Mouse (Mus musculus) megakaryocyte, embryonic 14.5 days (primary cell): Measurements from ENCODE around the gene Lrrn4. TPM values are rescaled to one million over a fixed set of nuclear protein-coding genes. Genes with fewer than 3 reads are reported as not detected.

Experiments used
- H3K27me3 ChIP-seq: replicated peaks from 2 replicates; pipeline ENCODE3; 2012; ENCODE audit warnings: inconsistent platforms
- H3K36me3 ChIP-seq: replicated peaks from 2 replicates; pipeline ENCODE3; 2012; ENCODE audit warnings: low read length, inconsistent platforms, mixed read lengths
- H3K4me1 ChIP-seq: 2 replicates; pipeline ENCODE4 v1.6.1; 2012; ENCODE audit warnings: inconsistent platforms
- H3K4me3 ChIP-seq: replicated peaks from 2 replicates; pipeline ENCODE3; 2012; ENCODE audit warnings: moderate library complexity, mild to moderate bottlenecking, inconsistent platforms
- H3K9me3 ChIP-seq: 2 replicates; pipeline ENCODE4 v1.6.1; 2012; ENCODE audit warnings: inconsistent platforms
- FLI1 ChIP-seq: IDR thresholded peaks from 2 replicates; pipeline ENCODE4 v1.6.1; 2012; ENCODE audit warnings: low read length, inconsistent platforms, mixed read lengths
- GATA1 ChIP-seq: IDR thresholded peaks from 3 replicates; pipeline ENCODE4 v1.6.1; 2012; ENCODE audit warnings: mixed read lengths, low read length, inconsistent platforms, borderline replicate concordance
- polyA plus RNA-seq: library from polyadenylated mRNA; stranded (reverse); fragments of >175 nt; gene quantifications from 2 replicates; pipeline ENCODE4 v1.2.3, GENCODE M21; 2012; ENCODE audit warnings: low replicate concordance; ENCODE audit not compliant: insufficient read depth

The Lrrn4 gene
- polyA plus RNA-seq, 1 experiment, result 0.07 TPM

DNA sequence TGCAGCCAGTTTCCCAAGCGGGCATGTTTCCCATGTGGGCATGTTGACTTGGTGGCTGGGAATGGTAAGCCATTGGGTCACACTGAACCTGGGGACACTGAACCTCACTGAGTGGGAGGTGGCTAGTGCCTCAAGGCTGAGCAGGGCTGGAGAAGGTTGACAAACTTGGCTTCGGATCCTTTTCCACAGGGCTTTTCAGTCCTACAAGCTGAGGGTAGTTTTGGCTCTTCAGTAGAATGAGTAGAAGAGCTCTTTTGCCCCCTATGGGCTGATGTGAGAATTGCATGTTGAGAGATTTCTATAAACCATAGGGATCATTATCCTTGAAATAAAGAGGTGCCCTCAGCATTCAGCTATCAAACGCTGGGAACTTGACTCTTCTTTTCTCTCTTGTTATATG lies 22.8 kb upstream of the Lrrn4 start:
- Histone ChIP-seq H3K4me3 (peak overlapping the region; percentile 70), H3K4me1 (peaks cover 11% of the 10 kb centered on the region), H3K36me3 (no peaks in the 10 kb centered on the region), H3K27me3 (peaks cover 31% of the 10 kb centered on the region), H3K9me3 (no peaks in the 10 kb centered on the region)
- TF ChIP-seq FLI1 (no peak), GATA1 (no peak)

DNA sequence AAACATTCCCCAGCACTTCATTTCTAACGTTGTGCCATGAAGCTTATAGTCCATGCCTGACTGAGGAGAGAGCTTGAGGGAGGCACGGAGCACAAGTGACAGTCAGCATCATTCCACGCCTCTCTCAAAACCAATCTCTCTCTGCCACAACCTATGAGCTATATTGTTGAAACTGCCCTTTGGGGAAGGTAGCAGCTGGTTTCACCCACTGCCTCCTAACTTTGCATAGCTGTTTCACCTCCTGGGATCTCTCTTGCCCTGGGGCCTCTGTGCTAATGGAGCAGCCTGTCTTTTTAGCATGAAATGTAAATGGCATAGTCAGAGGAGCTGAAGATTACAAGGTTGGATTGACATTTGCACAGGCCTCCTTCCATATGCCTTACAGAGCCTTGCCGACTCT lies 21.4 kb upstream of the Lrrn4 start:
- H3K27me3 ChIP-seq, result peaks cover 38% of the 10 kb centered on the region
- peaks cover 14% of the 10 kb centered on the region for H3K4me1 ChIP-seq
- no peaks in the 10 kb centered on the region for H3K36me3 ChIP-seq
- H3K9me3 ChIP-seq, result no peaks in the 10 kb centered on the region
- no peak overlapping the region for H3K4me3 ChIP-seq
- no peak for TF ChIP-seq FLI1
- no peak for TF ChIP-seq GATA1

DNA sequence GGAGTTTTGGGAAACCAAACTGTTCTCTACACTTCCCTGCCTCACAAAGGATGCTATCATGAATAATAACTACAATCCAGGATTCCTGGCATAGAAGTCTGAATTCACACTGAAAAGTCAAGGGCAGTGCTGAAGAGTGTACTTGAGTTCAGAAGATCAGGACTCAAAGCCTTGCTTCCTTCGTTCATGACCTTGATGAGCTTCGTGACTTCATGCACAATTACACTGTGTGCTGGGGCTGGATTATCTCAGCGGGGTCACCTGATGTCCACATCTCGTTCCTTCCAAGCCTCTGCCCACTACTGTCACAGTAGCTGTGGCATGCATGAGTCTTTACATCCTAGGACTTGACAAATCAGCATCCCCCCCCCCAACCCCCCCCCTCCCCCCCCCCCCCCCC lies 20.9 kb upstream of the Lrrn4 start:
- no peak for TF ChIP-seq FLI1
- no peak for TF ChIP-seq GATA1
- H3K4me1 ChIP-seq, result peaks cover 12% of the 10 kb centered on the region
- no peaks in the 10 kb centered on the region for H3K9me3 ChIP-seq
- H3K36me3 ChIP-seq, result no peaks in the 10 kb centered on the region
- no peak overlapping the region for H3K4me3 ChIP-seq
- peaks cover 41% of the 10 kb centered on the region for H3K27me3 ChIP-seq

DNA sequence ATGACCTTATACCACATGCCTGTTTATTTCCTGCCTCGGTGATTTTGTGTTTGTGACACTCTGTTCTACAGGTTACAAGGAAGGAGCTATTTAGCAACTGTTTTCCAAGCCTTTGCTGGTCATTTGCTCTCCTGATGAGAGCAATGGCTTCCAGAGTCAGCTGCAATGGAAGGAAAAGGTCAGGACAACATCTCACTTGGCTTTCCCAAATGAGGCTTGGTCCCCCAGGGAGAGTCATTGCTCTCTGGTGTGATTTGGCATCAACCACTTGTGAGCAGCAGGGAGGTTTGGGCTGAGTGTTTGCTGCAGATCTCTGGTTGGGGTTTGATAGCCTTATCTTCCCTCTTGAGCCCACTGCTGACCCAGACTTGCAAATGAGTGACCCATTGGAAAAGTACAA lies 19.9 kb upstream of the Lrrn4 start:
- H3K4me1 ChIP-seq, result peaks cover 6% of the 10 kb centered on the region
- no peaks in the 10 kb centered on the region for H3K9me3 ChIP-seq
- H3K4me3 ChIP-seq, result no peak overlapping the region
- no peaks in the 10 kb centered on the region for H3K36me3 ChIP-seq
- TF ChIP-seq FLI1, result no peak
- no peak for TF ChIP-seq GATA1
- H3K27me3 ChIP-seq, result peaks cover 39% of the 10 kb centered on the region

DNA sequence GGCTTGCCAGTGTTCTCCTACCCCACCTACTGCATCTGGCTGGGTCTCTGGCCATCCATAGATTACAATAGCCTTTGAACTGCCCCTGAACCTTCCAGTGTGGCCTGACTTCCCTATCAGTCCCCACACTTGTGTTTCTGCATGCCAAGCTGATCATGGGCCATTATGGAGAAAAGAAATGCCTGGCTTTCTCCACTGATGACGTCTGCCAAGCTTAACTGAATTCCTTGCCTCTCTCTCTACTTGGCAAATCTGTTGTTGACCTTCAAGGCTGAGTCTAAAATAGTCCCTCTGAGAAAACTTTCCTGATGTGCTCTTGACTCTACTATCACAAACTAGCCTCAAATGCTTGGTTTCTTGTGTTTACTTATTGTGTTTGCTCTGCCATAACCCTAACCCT lies 17.5 kb upstream of the Lrrn4 start:
- H3K4me3 ChIP-seq, result no peak overlapping the region
- H3K27me3 ChIP-seq, result peaks cover 50% of the 10 kb centered on the region
- no peak for TF ChIP-seq GATA1
- TF ChIP-seq FLI1, result no peak
- H3K36me3 ChIP-seq, result no peaks in the 10 kb centered on the region
- peaks cover 3% of the 10 kb centered on the region for H3K4me1 ChIP-seq
- H3K9me3 ChIP-seq, result no peaks in the 10 kb centered on the region

DNA sequence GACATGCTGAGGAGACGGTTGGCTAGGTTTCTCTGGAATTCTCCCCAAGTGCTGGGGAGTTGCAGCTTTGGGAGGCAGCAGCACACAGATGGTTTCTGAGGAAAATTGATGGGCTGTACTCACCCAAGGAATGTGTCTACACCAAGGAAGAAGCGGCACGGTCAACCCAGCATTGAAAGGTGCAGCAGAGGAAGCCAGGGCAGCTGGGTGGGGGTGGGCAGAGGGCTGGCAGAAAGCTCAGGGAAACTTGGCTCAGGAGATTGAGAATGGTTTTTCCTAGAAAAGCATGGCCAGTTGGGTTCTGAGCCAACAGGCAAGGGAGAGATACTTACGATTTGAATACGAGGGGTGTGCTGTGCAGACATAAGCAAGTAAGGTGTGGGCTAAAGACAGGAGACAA lies 13.1 kb upstream of the Lrrn4 start:
- Histone ChIP-seq H3K36me3 (no peaks in the 10 kb centered on the region), H3K9me3 (no peaks in the 10 kb centered on the region), H3K27me3 (peaks cover 36% of the 10 kb centered on the region), H3K4me1 (peaks cover 3% of the 10 kb centered on the region; the same call in 1 of the 2 replicates), H3K4me3 (no peak overlapping the region)
- TF ChIP-seq GATA1 (no peak), FLI1 (no peak)

DNA sequence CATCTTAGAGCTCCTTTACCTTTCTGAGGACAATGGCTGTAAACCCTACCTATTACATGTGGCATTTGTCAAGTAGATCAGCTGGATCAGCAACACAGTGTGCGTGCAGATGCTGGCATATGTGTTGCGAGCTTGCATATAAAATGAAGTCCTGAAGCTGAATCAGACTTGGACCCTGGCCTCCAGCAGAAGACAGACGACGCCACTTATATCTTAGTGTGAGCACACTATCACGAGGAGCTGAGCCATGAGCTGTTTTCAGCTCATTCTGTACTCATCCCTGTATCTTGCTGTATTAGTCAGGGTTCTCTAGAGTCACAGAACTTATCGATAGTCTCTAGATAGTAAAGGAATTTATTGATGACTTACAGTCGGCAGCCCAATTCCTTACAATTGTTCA lies 4.6 kb upstream of the Lrrn4 start:
- Histone ChIP-seq H3K9me3 (no peaks in the 10 kb centered on the region), H3K36me3 (no peaks in the 10 kb centered on the region), H3K4me1 (peaks cover 7% of the 10 kb centered on the region), H3K27me3 (peaks cover 37% of the 10 kb centered on the region), H3K4me3 (no peak overlapping the region)
- no peak for TF ChIP-seq GATA1
- no peak for TF ChIP-seq FLI1

DNA sequence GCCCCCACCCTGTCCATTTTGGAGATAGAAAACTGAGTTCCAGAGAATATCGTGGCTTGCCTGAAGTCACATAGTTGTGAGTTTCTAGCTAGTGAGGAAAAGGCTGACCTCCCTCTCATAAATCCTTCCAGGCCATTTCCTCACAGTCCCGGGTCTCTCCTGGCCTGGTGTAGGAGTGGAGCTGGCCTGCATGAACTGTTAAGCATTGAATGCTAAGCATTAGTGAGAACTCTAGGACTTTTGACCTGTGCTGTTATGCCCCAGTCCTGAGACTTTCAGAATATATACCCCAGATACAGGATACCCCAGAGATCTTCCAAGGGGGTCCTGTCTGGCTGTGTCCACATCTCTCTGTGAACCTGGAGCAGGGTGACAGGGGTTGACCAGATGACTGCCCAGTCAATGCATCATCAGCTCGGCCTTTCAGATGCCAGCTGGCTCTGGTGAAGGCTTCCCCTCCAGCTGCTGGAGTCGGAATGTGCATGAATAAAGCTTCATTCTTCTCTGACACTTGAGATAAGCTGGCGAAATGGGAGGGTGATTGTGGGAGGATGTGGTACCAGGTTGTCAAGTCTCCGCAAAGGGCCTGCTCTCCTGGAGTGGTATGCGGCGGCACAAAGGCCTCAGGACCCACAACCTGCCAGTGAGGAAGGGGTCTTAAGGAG lies 3.7 kb upstream of the Lrrn4 start:
- TF ChIP-seq FLI1 (no peak), GATA1 (no peak)
- no peaks in the 10 kb centered on the region for H3K36me3 ChIP-seq

DNA sequence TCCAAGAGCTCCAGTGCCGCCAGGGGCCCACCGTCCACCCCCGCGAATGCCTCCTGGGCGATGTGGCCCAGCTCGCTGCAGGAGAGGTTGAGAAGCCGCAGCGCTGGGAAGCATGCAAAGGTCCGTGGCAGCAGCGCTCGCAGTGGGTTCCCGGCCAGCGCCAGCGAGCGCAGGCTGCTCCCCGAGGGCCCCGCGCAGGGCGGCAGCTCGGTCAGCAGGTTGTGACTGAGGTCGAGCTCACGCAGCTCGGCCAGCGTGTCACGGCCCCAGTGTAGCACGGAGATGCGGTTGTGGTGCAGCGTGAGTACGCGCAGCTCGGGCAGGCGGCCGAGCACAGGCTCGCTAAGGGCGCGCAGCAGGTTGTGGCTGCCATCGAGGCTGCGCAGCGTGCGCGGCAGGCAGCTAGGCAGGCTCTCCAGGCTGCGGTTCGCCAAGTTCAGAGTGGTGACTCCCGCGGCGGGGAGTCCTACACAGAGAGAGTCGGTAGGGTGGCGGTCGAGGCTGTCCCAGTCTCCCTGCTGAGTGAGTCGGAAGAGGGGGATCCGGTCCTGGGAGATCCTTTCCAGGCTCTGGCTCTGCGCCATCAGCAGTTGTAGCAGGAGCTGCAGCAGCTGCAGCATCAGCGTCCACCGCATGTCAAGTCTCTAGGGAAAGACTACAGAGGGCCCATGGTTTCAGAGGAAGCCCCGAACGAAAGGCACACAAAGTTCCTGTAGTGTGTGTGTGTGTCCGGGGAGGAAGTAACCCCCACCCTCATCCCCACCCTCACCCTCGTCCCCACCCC lies 1.2 kb downstream of the Lrrn4 start:
- no peak for TF ChIP-seq GATA1
- TF ChIP-seq FLI1, result no peak
- Histone ChIP-seq H3K36me3 (no peaks in the 10 kb centered on the region), H3K4me3 (peak overlapping the region; percentile 93), H3K9me3 (peaks cover 9% of the 10 kb centered on the region), H3K4me1 (peaks cover 45% of the 10 kb centered on the region), H3K27me3 (peaks cover 82% of the 10 kb centered on the region)

More for the DNA sequence above, 3.7 kb upstream of the Lrrn4 start:
- peaks cover 16% of the 10 kb centered on the region for H3K4me1 ChIP-seq
- H3K27me3 ChIP-seq, result peaks cover 46% of the 10 kb centered on the region
- H3K9me3 ChIP-seq, result no peaks in the 10 kb centered on the region
- no peak overlapping the region for H3K4me3 ChIP-seq

DNA sequence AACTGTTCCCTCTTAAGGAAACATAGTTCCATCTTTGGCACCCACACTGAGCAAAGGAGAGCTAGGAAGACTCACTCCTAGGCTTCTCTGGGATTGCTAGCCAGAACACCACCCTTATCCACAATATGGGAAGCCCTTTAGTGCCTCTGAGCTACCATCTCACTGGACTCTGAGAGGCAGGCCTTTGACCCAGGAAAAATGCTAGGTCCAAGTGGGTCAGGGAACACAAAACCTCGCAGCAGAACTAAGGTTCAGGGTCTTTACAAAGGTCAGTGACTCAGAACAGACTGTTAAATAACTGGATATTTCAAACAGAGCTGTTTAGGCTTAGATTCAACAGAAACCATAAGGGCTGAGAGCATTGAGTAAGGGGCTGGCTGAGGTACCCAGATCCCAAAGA lies 3.7 kb downstream of the Lrrn4 start:
- Histone ChIP-seq H3K9me3 (peaks cover 9% of the 10 kb centered on the region), H3K4me1 (peaks cover 63% of the 10 kb centered on the region), H3K27me3 (peaks cover 69% of the 10 kb centered on the region), H3K4me3 (no peak overlapping the region), H3K36me3 (no peaks in the 10 kb centered on the region)
- TF ChIP-seq GATA1 (no peak), FLI1 (no peak)
